Mouse (Mus musculus) Muller cell, postnatal 12 days (primary cell): ENCODE results near the gene C1ra.
A peak's percentile ranks its signal among the peaks of the same experiment; 100 is the strongest.
"Not testable (repeated sequence)": the region's sequence is repeated elsewhere in the genome, so short reads cannot be mapped to it uniquely, and the experiment has no call there.

Experiments
- DNase-seq: peaks from one replicate; pipeline ENCODE4 v3.0.0-alpha.2; 2015; ENCODE audit errors: inconsistent ontology term

Gene C1ra

DNA sequence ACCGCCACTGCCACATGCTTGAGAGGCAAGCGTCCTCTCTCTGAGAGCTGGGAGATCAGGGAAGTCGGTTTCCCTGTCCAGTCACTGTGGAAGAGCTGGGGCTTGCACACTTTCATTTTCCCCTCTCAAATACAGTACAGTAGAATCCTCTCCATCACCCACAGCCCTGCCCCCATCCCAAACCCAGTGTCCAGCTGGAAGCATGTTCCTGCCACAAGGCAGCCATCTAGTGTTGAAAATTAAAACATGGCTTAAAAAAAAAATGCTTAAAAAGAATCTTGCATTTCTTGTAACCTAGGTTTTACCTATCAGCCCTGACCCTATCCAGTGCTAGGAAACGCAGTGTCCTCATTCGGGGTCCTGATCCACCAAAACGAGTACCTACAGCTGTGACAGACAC, 32.3 kb downstream of the C1ra start:
- DNase-seq: peak; percentile 22

DNA sequence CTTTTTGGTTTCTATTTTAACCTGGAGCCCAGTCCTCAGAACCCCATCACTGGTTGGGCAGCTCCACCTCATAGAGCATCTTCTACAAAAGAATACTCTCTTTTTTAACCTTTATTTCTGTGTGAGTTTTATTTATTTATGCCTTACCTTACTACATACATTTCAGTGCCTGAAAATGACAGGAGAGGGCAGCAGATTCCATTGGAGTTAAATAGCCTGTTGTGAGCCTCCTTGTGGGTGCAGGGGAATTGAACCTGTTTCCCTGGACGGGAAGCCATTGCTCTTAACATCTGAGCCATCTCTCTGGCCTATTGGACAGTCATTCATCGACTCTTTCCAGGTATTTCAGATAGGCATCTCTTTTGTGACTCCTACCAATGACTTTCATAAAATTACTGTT, 33.2 kb downstream of the C1ra start:
- DNase-seq: no peak

DNA sequence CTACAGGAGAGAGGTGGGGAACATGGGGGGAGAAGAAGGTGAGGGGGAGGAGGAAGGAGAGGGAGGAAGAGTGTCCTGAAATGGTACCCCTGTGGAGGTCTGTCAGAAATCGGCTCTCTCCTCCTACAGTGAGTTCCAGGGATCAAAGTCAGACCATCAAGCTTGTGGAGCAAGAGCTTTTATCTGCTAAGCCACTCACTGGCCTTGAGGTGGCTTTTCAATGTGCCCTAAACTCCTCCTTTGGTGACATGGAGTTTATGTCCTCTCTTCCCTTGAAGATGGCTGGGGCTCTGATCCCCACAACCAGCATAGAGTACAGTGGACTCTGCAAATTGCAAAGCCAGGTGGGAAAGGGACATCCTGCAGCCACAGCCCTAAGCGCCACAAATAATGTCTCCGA, 35.8 kb downstream of the C1ra start:
- DNase-seq: not testable (repeated sequence)

DNA sequence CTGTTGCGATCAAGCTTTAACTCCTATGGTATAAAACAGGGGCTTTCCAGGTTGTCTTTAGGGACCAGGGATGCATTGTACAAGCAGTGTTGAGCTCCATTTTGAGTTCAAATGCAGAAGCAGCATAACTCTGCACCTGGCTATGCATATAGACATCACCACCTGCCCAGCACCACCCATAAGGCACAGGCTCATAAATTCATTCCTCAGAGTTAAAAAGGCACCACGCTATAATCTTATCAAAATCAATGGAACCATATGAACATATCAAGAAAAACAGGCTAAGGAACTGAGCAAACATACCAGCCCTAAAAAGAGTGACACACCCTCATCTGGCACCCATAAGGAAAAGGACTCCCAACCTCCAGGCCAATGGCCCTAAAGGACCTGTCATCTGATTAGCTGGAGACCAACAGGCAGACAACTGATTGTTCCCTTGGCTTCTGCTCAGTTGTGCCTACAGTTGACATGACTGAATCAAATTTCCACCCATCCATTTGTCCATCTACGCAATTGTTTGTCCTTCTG, 36.9 kb downstream of the C1ra start:
- DNase-seq: no peak

DNA sequence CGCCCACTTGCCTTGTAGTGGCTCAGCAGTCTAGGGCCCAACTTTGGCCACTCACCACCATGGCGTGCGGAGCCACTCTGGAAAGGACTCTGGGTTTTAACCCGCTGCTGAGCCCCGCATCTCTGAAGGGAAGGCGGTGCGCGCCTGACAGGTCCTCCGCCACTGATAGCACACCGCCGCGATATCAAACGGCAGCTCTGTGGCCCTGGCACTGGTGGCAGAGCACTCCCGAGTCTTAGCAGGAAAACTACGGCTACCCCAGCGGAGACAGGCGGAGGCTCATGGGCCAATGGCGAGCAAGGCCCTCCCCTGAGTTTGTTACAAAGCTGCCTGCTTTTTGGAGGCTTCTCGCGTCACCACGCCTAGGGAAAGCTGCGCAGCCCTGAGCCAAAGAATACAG, 40.6 kb downstream of the C1ra start:
- no peak for DNase-seq

DNA sequence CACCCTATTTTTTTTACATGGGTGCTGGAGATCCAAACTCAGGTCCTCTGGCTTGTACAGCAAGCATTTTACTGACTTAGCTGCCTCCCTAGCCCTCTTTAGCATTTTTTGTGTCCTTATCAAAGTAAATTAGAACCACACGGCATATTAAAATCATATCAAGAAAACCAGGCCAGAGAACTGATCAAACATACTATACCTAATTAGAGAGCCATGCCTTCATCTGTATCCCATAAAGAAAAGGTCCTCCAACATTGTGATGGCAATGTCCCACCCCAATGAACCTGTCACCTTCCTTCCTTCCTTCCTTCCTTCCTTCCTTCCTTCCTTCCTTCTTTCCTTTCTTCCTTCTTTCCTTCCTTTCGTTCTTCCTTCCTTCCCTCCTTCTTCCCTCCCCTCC, 43.8 kb downstream of the C1ra start:
- not testable (repeated sequence) for DNase-seq

DNA sequence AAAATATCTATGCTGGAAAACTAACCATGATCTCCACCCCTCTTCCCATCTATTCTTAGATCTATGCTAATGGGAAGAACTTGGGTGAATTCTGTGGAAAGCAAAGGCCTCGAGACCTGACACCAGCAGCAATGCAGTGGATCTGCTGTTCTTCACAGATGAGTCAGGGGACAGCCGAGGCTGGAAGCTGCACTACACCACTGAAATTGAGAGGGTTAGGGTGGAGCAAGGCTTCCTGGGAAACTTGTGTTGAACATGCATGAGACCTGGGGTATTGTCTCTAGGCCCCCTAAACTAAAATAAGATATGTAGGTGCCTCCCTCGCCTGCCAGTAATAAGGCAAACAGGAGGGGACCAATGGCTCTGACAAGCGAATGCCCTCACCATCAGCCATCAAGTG, 49.0 kb downstream of the C1ra start:
- DNase-seq: not testable (repeated sequence)

DNA sequence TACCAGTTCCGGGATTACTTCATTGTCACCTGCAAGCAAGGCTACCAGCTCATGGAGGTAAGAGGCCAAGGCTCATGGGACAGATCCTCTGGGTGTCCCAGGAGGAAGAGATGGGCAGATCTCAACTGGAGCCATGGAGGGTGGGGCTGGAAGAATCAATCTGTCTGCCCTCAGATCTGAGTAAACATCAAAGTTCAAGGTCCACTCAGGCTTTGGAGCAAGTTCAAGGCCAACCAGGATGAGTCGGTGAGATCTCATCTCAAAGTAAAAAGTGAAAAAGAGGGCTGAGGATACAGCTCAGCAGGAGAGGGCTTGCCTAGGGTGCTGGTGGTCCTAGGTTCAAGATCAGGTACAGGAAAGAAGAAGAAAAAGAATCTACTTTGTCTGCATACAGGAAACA, 49.4 kb downstream of the C1ra start:
- DNase-seq: not testable (repeated sequence)

DNA sequence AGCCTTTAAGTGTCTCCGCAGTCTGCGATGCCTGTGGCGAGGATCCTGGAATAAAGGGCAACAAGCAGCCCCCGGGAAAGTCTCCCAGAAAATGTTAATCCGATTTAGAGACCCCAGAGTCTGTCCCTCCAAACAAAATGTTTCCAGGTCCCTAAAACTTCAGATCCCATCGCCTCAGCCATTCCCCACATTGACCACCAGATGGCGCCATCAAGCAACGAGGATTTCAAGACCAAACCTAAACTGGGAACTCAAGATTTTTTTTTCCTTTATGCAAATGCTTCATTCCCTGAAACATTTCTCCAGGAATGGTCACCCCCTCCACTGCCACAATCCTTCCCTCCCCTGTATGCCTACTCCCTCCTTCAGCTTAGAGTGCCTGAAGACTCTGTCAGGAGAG, 57.8 kb downstream of the C1ra start, which contains the start of gene C1rb:
C1rb (plus strand) TSS at position 269 of the 400 bp plus-strand sequence.
- peak; percentile 46 for DNase-seq
